Mouse (Mus musculus): Measurements from ENCODE around the gene Nckap5. TPM values are rescaled to one million over a fixed set of nuclear protein-coding genes. Genes with fewer than 3 reads are reported as not detected.

Gene Nckap5
- polyA plus RNA-seq, 1 experiment = 50.4 TPM

GRCm38 (mm10) chr1:126403970-126404369, 426.6 kb downstream of the Nckap5 start:
- Histone ChIP-seq H3K4me1 (ENCODE audit: control insufficient read depth, insufficient read depth, low read length) (peaks cover 6% of the 10 kb centered on the region), H3K4me3 (replicated peaks; ENCODE audit: extremely low read depth, low read depth, low read length) (no peak overlapping the region)
- TF ChIP-seq POLR2A (IDR thresholded peaks at IDR 0.05; ENCODE audit: borderline replicate concordance, extremely low read depth, low read depth, low read length) = no peak
- no peak for TF ChIP-seq CTCF (IDR thresholded peaks at IDR 0.05; ENCODE audit: insufficient read depth, low read length)
- DNase-seq = no peak

GRCm38 (mm10) chr1:126391204-126391603, 439.4 kb downstream of the Nckap5 start:
- Histone ChIP-seq H3K4me3 (replicated peaks; ENCODE audit: extremely low read depth, low read depth, low read length) (no peak overlapping the region), H3K4me1 (ENCODE audit: control insufficient read depth, insufficient read depth, low read length) (peaks cover 4% of the 10 kb centered on the region)
- no peak for DNase-seq
- no peak for TF ChIP-seq POLR2A (IDR thresholded peaks at IDR 0.05; ENCODE audit: borderline replicate concordance, extremely low read depth, low read depth, low read length)
- TF ChIP-seq CTCF (IDR thresholded peaks at IDR 0.05; ENCODE audit: insufficient read depth, low read length) = no peak
- 60% methylated on average over 4 of the region's 4 CpGs for WGBS

DNA sequence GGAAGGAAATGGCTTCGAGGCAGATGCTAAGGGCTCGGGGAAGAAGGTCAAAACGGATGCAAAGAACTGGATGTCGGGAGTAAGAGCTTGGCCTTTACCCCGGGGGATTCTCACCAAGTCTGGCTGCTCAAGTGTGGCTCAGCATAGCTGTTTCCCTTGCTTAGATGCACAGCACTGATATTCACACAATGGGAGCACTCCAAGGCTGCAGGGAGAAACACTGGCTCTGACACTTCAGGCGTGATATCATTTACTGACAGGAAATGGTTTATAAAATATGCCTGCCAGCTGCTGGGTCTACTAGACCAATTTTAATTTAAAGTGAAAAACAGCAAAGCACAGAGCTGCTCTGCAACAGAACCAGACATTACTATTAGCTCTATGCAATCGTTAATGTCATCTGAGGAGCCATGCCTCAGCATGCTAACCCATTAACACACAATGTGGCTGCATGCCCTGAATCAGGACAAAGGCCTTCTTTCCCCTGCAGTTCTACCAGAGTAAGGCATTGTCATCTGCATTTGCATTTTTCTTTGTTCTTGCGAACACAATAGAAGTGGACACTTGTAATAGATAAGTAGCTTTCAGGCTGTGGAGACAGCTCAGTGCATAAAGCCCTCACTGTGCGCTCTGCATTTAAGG, 453.1 kb downstream of the Nckap5 start:
- H3K4me3 ChIP-seq (replicated peaks; ENCODE audit: extremely low read depth, low read depth, low read length) = no peak overlapping the region
- 49% methylated on average over 9 of the region's 9 CpGs for WGBS
- no peaks in the 10 kb centered on the region; the same call in 1 of the 2 replicates for H3K4me1 ChIP-seq (ENCODE audit: control insufficient read depth, insufficient read depth, low read length)
- DNase-seq = no peak
- TF ChIP-seq POLR2A (IDR thresholded peaks at IDR 0.05; ENCODE audit: borderline replicate concordance, extremely low read depth, low read depth, low read length) (no peak), CTCF (IDR thresholded peaks at IDR 0.05; ENCODE audit: insufficient read depth, low read length) (no peak)

- no peak for TF ChIP-seq CTCF (IDR thresholded peaks at IDR 0.05; ENCODE audit: insufficient read depth, low read length)
- TF ChIP-seq POLR2A (IDR thresholded peaks at IDR 0.05; ENCODE audit: borderline replicate concordance, extremely low read depth, low read depth, low read length) = no peak
- no peak for DNase-seq
- H3K4me3 ChIP-seq (replicated peaks; ENCODE audit: extremely low read depth, low read depth, low read length) = no peak overlapping the region
- WGBS = 51% methylated on average over 2 of the region's 2 CpGs
- H3K4me1 ChIP-seq (ENCODE audit: control insufficient read depth, insufficient read depth, low read length) = 0 out of 2 replicates have a peak, but pooled peaks cover 3% of the 10 kb centered on the region
Observed at GRCm38 (mm10) chr1:126366736-126367135, 463.9 kb downstream of the Nckap5 start.

- H3K4me1 ChIP-seq (ENCODE audit: control insufficient read depth, insufficient read depth, low read length) = peaks cover 2% of the 10 kb centered on the region; the same call in 1 of the 2 replicates
- DNase-seq = no peak
- TF ChIP-seq POLR2A (IDR thresholded peaks at IDR 0.05; ENCODE audit: borderline replicate concordance, extremely low read depth, low read depth, low read length) (no peak), CTCF (IDR thresholded peaks at IDR 0.05; ENCODE audit: insufficient read depth, low read length) (no peak)
- H3K4me3 ChIP-seq (replicated peaks; ENCODE audit: extremely low read depth, low read depth, low read length) = no peak overlapping the region
- 71% methylated on average over 6 of the region's 6 CpGs for WGBS
Observed at GRCm38 (mm10) chr1:126364556-126364955, 466.0 kb downstream of the Nckap5 start.

DNA sequence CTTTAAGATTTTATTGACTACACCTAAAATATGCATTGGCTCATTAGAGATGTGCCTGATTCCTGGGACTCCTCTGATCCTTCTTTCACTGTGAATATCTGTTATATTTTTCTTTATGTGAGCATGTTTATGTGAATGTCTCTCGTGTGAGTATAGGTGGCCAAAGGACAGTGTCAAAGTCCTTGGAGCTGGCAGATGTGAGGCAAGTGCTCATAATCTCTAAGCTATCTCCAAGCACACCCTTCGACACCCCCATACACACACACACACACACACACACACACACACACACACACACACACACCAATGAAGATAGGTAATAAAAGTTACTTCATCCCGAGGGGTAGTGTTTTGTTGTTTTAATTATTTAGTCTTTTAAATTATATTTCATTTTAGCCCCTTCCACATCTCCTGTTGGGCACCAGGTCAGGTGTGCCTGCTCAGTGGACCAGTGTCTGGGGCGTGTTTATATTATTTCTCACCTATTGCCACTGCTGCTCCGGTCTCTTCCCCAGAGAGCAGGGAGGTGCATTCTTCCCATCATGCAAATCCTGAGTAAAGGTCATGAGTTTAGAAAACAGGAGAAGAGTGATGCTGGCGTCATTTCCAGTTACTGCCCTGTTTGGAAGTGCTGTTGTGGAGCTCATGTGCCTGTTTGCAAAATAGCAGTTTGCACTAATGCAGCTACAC, 469.9 kb downstream of the Nckap5 start:
- 73% methylated on average over 6 of the region's 6 CpGs for WGBS
- no peak overlapping the region for H3K4me3 ChIP-seq (replicated peaks; ENCODE audit: extremely low read depth, low read depth, low read length)
- TF ChIP-seq CTCF (IDR thresholded peaks at IDR 0.05; ENCODE audit: insufficient read depth, low read length) (no peak), POLR2A (IDR thresholded peaks at IDR 0.05; ENCODE audit: borderline replicate concordance, extremely low read depth, low read depth, low read length) (no peak)
- no peak for DNase-seq
- peaks cover 2% of the 10 kb centered on the region; the same call in 1 of the 2 replicates for H3K4me1 ChIP-seq (ENCODE audit: control insufficient read depth, insufficient read depth, low read length)

GRCm38 (mm10) chr1:126360111-126360510, 470.5 kb downstream of the Nckap5 start:
- no peak overlapping the region for H3K4me3 ChIP-seq (replicated peaks; ENCODE audit: extremely low read depth, low read depth, low read length)
- WGBS = 93% methylated on average over 3 of the region's 3 CpGs
- no peak for DNase-seq
- TF ChIP-seq CTCF (IDR thresholded peaks at IDR 0.05; ENCODE audit: insufficient read depth, low read length) (no peak), POLR2A (IDR thresholded peaks at IDR 0.05; ENCODE audit: borderline replicate concordance, extremely low read depth, low read depth, low read length) (no peak)
- H3K4me1 ChIP-seq (ENCODE audit: control insufficient read depth, insufficient read depth, low read length) = peaks cover 2% of the 10 kb centered on the region; the same call in 1 of the 2 replicates

DNA sequence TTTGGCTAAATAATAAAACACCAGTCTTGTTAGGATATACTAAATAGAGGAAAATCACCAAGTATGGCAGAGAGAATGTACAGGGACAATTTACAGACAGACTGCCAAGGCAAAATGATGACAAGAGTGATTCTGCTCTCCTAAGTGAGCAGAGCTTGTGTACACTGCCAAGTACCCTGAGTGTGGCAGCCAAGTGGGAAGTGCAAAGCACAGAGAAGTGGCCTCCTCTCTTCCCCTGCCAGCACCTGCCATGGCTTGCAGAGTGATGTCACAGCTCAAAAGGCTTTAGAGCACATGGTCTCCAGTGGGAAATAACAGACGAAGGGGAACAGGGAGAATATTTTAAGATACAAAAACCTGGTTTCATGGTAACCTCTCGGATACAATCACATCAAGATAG, 488.8 kb downstream of the Nckap5 start:
- WGBS = 72% methylated on average over 2 of the region's 2 CpGs
- no peak for DNase-seq
- Histone ChIP-seq H3K4me3 (replicated peaks; ENCODE audit: extremely low read depth, low read depth, low read length) (no peak overlapping the region), H3K4me1 (ENCODE audit: control insufficient read depth, insufficient read depth, low read length) (peaks cover 5% of the 10 kb centered on the region)
- TF ChIP-seq CTCF (IDR thresholded peaks at IDR 0.05; ENCODE audit: insufficient read depth, low read length) = no peak
- TF ChIP-seq POLR2A (IDR thresholded peaks at IDR 0.05; ENCODE audit: borderline replicate concordance, extremely low read depth, low read depth, low read length) = no peak

DNA sequence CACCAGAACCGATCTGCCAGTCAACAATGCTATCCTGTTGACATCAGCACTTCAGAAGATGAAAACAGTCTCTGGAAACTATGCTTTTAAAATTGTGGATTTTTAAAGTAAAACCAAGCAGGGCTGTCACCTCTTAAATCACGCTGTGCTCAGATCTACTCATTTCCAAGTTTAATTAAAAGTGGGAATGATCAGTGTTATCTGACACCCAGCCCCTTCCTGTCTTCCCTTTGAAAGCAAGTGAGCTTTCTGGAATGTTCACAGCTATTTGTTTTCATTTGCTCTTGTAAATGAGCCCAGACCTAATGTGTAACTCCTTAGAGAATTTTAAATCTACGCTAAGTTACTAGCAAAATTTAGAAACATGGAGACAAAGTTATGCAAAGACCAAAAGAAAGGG, 491.3 kb downstream of the Nckap5 start:
- H3K4me1 ChIP-seq (ENCODE audit: control insufficient read depth, insufficient read depth, low read length) = peaks cover 5% of the 10 kb centered on the region
- no peak overlapping the region for H3K4me3 ChIP-seq (replicated peaks; ENCODE audit: extremely low read depth, low read depth, low read length)
- 49% methylated on average over 3 of the region's 3 CpGs for whole genome bisulfite sequencing
- TF ChIP-seq CTCF (IDR thresholded peaks at IDR 0.05; ENCODE audit: insufficient read depth, low read length) (no peak), POLR2A (IDR thresholded peaks at IDR 0.05; ENCODE audit: borderline replicate concordance, extremely low read depth, low read depth, low read length) (no peak)
- DNase-seq = no peak

DNA sequence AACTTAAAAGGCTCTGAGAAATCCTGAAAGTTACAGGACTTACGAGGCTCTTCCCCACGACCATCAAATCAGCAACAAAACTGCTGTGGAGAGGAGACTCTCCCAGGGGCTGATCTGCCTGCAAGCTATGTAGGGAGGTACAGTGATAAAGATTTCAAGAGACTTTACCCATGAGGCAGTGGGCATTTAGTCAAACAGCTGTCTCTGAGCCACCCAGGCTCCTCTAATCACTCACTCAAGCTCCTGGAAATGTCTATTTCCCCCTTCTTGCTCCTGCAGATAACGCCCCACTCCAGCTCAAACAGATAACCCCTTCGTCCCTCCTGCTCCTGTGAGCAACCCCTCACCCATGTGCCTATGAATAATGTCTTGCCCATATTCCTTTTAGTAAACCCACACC, 496.4 kb downstream of the Nckap5 start:
- no peak for DNase-seq
- TF ChIP-seq POLR2A (IDR thresholded peaks at IDR 0.05; ENCODE audit: borderline replicate concordance, extremely low read depth, low read depth, low read length) (no peak), CTCF (IDR thresholded peaks at IDR 0.05; ENCODE audit: insufficient read depth, low read length) (no peak)
- WGBS = 81% methylated on average over 4 of the region's 4 CpGs
- peaks cover 4% of the 10 kb centered on the region for H3K4me1 ChIP-seq (ENCODE audit: control insufficient read depth, insufficient read depth, low read length)
- H3K4me3 ChIP-seq (replicated peaks; ENCODE audit: extremely low read depth, low read depth, low read length) = no peak overlapping the region
